Comparison of ENCODE assay signal across 9 mouse cellular contexts in genomic region chr17:23564368-23564715, GRCm38 (mm10). TPM values are rescaled to one million over a fixed set of nuclear protein-coding genes. Genes with fewer than 3 reads are reported as not detected.
DNase-seq lines count a peak whose midpoint lies in the region; ATAC-seq and TF ChIP-seq lines count a peak whose summit lies in the region.
"Had no signal": no experiment of that assay in that cellular context is flagged by ENCODE, and none has a peak within 500 bp of the region (broad histone marks: within the 10 kb centered on the region; RNA-seq: fewer than 3 reads in every experiment).

No protein-coding gene starts in this region.

- intact Hi-C loops in heart, postnatal 10 days (cut with DNase I): no loop called here
- intact Hi-C loops in left cerebral cortex, postnatal 14 days (cut with DNase I): no loop called here

- TF ChIP-seq CTCF in G1E (IDR thresholded peaks at IDR 0.05; ENCODE audit: low read depth, low read length): no peak

- WGBS in heart, embryonic 15.5 days: 0% methylated on average over 8 of the region's 8 CpGs
- 1% methylated on average over 8 of the region's 8 CpGs for WGBS in forebrain, embryonic 16.5 days
- WGBS in macrophage (ENCODE audit: missing documents): under 1% methylated on average over 8 of the region's 8 CpGs

- H3K27me3 ChIP-seq in heart, embryonic 15.5 days: no peaks in the 10 kb centered on the region
- H3K27me3 ChIP-seq in G1E (ENCODE audit: insufficient read depth, low read length): no peaks in the 10 kb centered on the region; the same call in 1 of the 2 replicates
- H3K27me3 ChIP-seq in forebrain, embryonic 16.5 days (replicated peaks; ENCODE audit: control insufficient read depth, insufficient read depth, low read length): no peaks in the 10 kb centered on the region

- H3K9ac ChIP-seq in heart, embryonic 15.5 days: peak overlapping the region; percentile 67
- H3K9ac ChIP-seq in forebrain, embryonic 16.5 days (replicated peaks; ENCODE audit: low read depth, low read length): peak overlapping the region; percentile 89

- H3K4me1 ChIP-seq in heart, embryonic 15.5 days (replicated peaks): peaks cover 13% of the 10 kb centered on the region
- peaks cover 21% of the 10 kb centered on the region for H3K4me1 ChIP-seq in G1E (ENCODE audit: insufficient read depth, low read depth, low read length)
- H3K4me1 ChIP-seq in forebrain, embryonic 16.5 days (replicated peaks; ENCODE audit: control insufficient read depth, insufficient read depth, low read length): peaks cover 10% of the 10 kb centered on the region

- peak overlapping the region; percentile 97 for H3K4me3 ChIP-seq in heart, embryonic 15.5 days
- H3K4me3 ChIP-seq in G1E (ENCODE audit: low read depth, low read length) (peak overlapping the region; percentile 76), macrophage (ENCODE audit: inconsistent target) (peak overlapping the region; percentile 91)
- H3K4me3 ChIP-seq in forebrain, embryonic 16.5 days (replicated peaks; ENCODE audit: low read length): peak overlapping the region; percentile 84

- DNase-seq in heart, postnatal 10 days: no peak
- no peak for DNase-seq in G1E (ENCODE audit: low spot score)
- no peak for DNase-seq in adrenal gland, adult (ENCODE audit: inconsistent age in 2 of 2, low spot score in 1 of 2)
- DNase-seq in left cerebral cortex, postnatal 14 days (ENCODE audit: low spot score in 2 of 2): no peak
- no peak for DNase-seq in adrenal gland, postnatal 14 days

- H3K79me2 ChIP-seq in macrophage (ENCODE audit: inconsistent target): peaks cover 7% of the 10 kb centered on the region; the same call in 1 of the 2 replicates

- ATAC-seq in heart, embryonic 15.5 days (replicated peaks; ENCODE audit: insufficient number of reproducible peaks, insufficient read depth, low FRiP score, low read depth): peak; percentile 61
- peak; percentile 43; the same call in 1 of the 2 replicates for ATAC-seq in G1E (ENCODE audit: extremely low read depth, insufficient number of reproducible peaks, low FRiP score, poor library complexity, severe bottlenecking)
- ATAC-seq in forebrain, embryonic 16.5 days: peak; percentile 78

- H3K4me2 ChIP-seq in heart, embryonic 15.5 days: peak overlapping the region; percentile 71
- peak overlapping the region; percentile 76 for H3K4me2 ChIP-seq in forebrain, embryonic 16.5 days (ENCODE audit: low read length)

- peaks cover 12% of the 10 kb centered on the region for H3K36me3 ChIP-seq in heart, embryonic 15.5 days
- H3K36me3 ChIP-seq in G1E (replicated peaks) (peaks cover 27% of the 10 kb centered on the region), macrophage (ENCODE audit: inconsistent target) (peaks cover 1% of the 10 kb centered on the region; the same call in 1 of the 2 replicates)
- peaks cover 1% of the 10 kb centered on the region; the same call in 1 of the 2 replicates for H3K36me3 ChIP-seq in forebrain, embryonic 16.5 days (ENCODE audit: control insufficient read depth, insufficient read depth)

- no peaks in the 10 kb centered on the region for H3K9me3 ChIP-seq in heart, embryonic 15.5 days (replicated peaks)
- no peaks in the 10 kb centered on the region for H3K9me3 ChIP-seq in G1E (replicated peaks)
- H3K9me3 ChIP-seq in forebrain, embryonic 16.5 days (ENCODE audit: control insufficient read depth, low read length): no peaks in the 10 kb centered on the region

- peak overlapping the region; percentile 98 for H3K27ac ChIP-seq in heart, embryonic 15.5 days
- H3K27ac ChIP-seq in forebrain, embryonic 16.5 days (ENCODE audit: low read length): peak overlapping the region; percentile 76
- H3K27ac ChIP-seq in macrophage: peak overlapping the region; percentile 53

RNA-seq across cellular contexts. Expression of gene Zfp213, which starts 0.3 kb away (rescaled TPM):
- 10.9 and 14.4 TPM in 2 replicates for polyA plus RNA-seq in heart, embryonic 15.5 days (2015; fragmentation: Nextera tagmentation; extraction: Ambion mirVana)
- 1 to 10 TPM; 5.4 to 7.1 TPM for total RNA-seq in heart, postnatal 10 days (2021)
- total RNA-seq in G1E (2014; fragmentation: Nextera tagmentation): 1.4 and 4.4 TPM in 2 replicates
- 4.2 and 5.3 TPM in 2 replicates for total RNA-seq in G1E (2017)
- 7.3 and 9.2 TPM in 2 replicates for polyA plus RNA-seq in G1E (2012)
- 19.0 and 19.1 TPM in 2 replicates for polyA plus RNA-seq in forebrain, embryonic 16.5 days (2015; fragmentation: Nextera tagmentation; extraction: Ambion mirVana)
- 1 to 10 TPM in 22 of 26 experiments, under 1 TPM in 4; 0.61 to 6.3 (median 2.7) TPM for total RNA-seq in macrophage (2018; cell fraction: chromatin; rRNA removed)
- 1 to 10 TPM in 25 of 26 experiments, under 1 TPM in 1; 0.89 to 5.8 (median 4.2) TPM for total RNA-seq in macrophage (2018; cell fraction: cytosol; rRNA removed)
- 1 to 10 TPM in 24 of 26 experiments, under 1 TPM in 2; 0.78 to 6.9 (median 3.5) TPM for total RNA-seq in macrophage (2018; cell fraction: nucleus; rRNA removed)
- polyA plus RNA-seq in macrophage (2018): 1.9 to 4.8 TPM (median 3.4 TPM) in 3 replicates
- total RNA-seq in left cerebral cortex, postnatal 14 days (2021): 1 to 10 TPM; 6.6 to 6.8 TPM
- total RNA-seq in adrenal gland, postnatal 14 days (2021): 9.2 and 9.9 TPM in 2 replicates

RNA-seq across cellular contexts. Expression of gene Zfp13, which starts 34.9 kb away (rescaled TPM):
- 6.7 and 8.3 TPM in 2 replicates for polyA plus RNA-seq in heart, embryonic 15.5 days (2015; fragmentation: Nextera tagmentation; extraction: Ambion mirVana)
- total RNA-seq in heart, postnatal 10 days (2021): 10 to 100 TPM in 1 of 2 experiments, 1 to 10 TPM in 1; 8.5 to 10.0 TPM
- total RNA-seq in G1E (2014; fragmentation: Nextera tagmentation): not detected in 2 replicates
- total RNA-seq in G1E (2017): not detected in 2 replicates
- polyA plus RNA-seq in G1E (2012): 0.12 and 0.14 TPM in 2 replicates
- polyA plus RNA-seq in forebrain, embryonic 16.5 days (2015; fragmentation: Nextera tagmentation; extraction: Ambion mirVana): 26.2 and 28.5 TPM in 2 replicates
- total RNA-seq in macrophage (2018; cell fraction: chromatin; rRNA removed): 1 to 10 TPM in 11 of 26 experiments, under 1 TPM in 7, not detected in 8; 0.52 to 1.8 (median 1.0) TPM
- under 1 TPM in 22 of 26 experiments, not detected in 4; 0.09 to 0.74 (median 0.21) TPM for total RNA-seq in macrophage (2018; cell fraction: cytosol; rRNA removed)
- total RNA-seq in macrophage (2018; cell fraction: nucleus; rRNA removed): 1 to 10 TPM in 4 of 26 experiments, under 1 TPM in 11, not detected in 11; 0.22 to 2.5 (median 0.89) TPM
- 0.16 to 0.60 TPM (median 0.52 TPM) in 3 replicates for polyA plus RNA-seq in macrophage (2018)
- total RNA-seq in left cerebral cortex, postnatal 14 days (2021): 10 to 100 TPM; 28.3 to 29.0 TPM
- total RNA-seq in adrenal gland, postnatal 14 days (2021): 8.5 and 14.6 TPM in 2 replicates

RNA-seq across cellular contexts. Expression of gene Zscan10, which starts 36.3 kb away (rescaled TPM):
- polyA plus RNA-seq in heart, embryonic 15.5 days (2015; fragmentation: Nextera tagmentation; extraction: Ambion mirVana): 0.06 TPM in 1 of 2 replicates, not detected in the other
- not detected for total RNA-seq in heart, postnatal 10 days (2021)
- total RNA-seq in G1E (2014; fragmentation: Nextera tagmentation) (0.29 and 0.45 TPM in 2 replicates), G1E (2017) (0.12 and 0.44 TPM in 2 replicates)
- polyA plus RNA-seq in G1E (2012) (0.09 and 0.10 TPM in 2 replicates), macrophage (2018) (not detected in 3 replicates)
- polyA plus RNA-seq in forebrain, embryonic 16.5 days (2015; fragmentation: Nextera tagmentation; extraction: Ambion mirVana): not detected in 2 replicates
- not detected for total RNA-seq in macrophage (2018; cell fraction: chromatin; rRNA removed)
- not detected for total RNA-seq in macrophage (2018; cell fraction: cytosol; rRNA removed)
- total RNA-seq in macrophage (2018; cell fraction: nucleus; rRNA removed): not detected
- total RNA-seq in left cerebral cortex, postnatal 14 days (2021): not detected
- not detected in 2 replicates for total RNA-seq in adrenal gland, postnatal 14 days (2021)
- polyA plus RNA-seq: gonadal fat pad, adult 2 months had no signal
